Mouse (Mus musculus) cortical plate, adult 2 months (tissue): ENCODE data around the gene Epb41l3. TPM values are rescaled to one million over a fixed set of nuclear protein-coding genes. Genes with fewer than 3 reads are reported as not detected.
A peak's percentile ranks its signal among the peaks of the same experiment; 100 is the strongest.

Experiments used
- H3K27ac ChIP-seq: fragments of 200-500 bp; 2 replicates; pipeline ENCODE4 v1.5.1; 2012; ENCODE audit warnings: low read length, control low read depth, inconsistent platforms; ENCODE audit not compliant: insufficient read depth
- H3K4me1 ChIP-seq: fragments of 200-500 bp; 2 replicates; pipeline ENCODE4 v1.6.1; 2011; ENCODE audit warnings: low read length; ENCODE audit not compliant: control insufficient read depth, insufficient read depth
- H3K4me3 ChIP-seq: fragments of 200-500 bp; 2 replicates; pipeline ENCODE4 v1.5.1; 2011; ENCODE audit warnings: mild to moderate bottlenecking, low read length, control low read depth; ENCODE audit not compliant: insufficient read depth
- CTCF ChIP-seq: fragments of 200-500 bp; IDR thresholded peaks from 2 replicates; pipeline ENCODE4 v1.5.1; 2011; ENCODE audit warnings: mild to moderate bottlenecking, control low read depth, low read length; ENCODE audit not compliant: insufficient read depth; ENCODE audit errors: extremely low read depth
- POLR2A ChIP-seq: fragments of 200-500 bp; IDR thresholded peaks from 2 replicates; pipeline ENCODE4 v1.6.1; 2011; ENCODE audit warnings: mild to moderate bottlenecking, low read length, control low read depth; ENCODE audit not compliant: insufficient read depth; ENCODE audit errors: extremely low read depth
- polyA plus RNA-seq: library from polyadenylated mRNA; depleted of rRNA; stranded (reverse); fragments of >200 nt; gene quantifications from 2 replicates; pipeline ENCODE4 v1.2.3, GENCODE M21; 2012

Epb41l3 gene
- polyA plus RNA-seq, 1 experiment: 124 TPM

- no peak overlapping the region for H3K27ac ChIP-seq
- H3K4me3 ChIP-seq: no peak overlapping the region
- TF ChIP-seq CTCF: no peak
- no peak for TF ChIP-seq POLR2A
- H3K4me1 ChIP-seq: peaks cover 3% of the 10 kb centered on the region; the same call in 1 of the 2 replicates
Measured at GRCm38 (mm10) chr17:69229451-69229850, 154.0 kb downstream of the Epb41l3 start.

- TF ChIP-seq CTCF (no peak), POLR2A (no peak)
- Histone ChIP-seq H3K4me3 (no peak overlapping the region), H3K4me1 (peaks cover 3% of the 10 kb centered on the region; the same call in 1 of the 2 replicates), H3K27ac (no peak overlapping the region)
Measured at GRCm38 (mm10) chr17:69230131-69230621, 154.7 kb downstream of the Epb41l3 start.

GRCm38 (mm10) chr17:69231360-69231759 lies 155.9 kb downstream of the Epb41l3 start:
- TF ChIP-seq CTCF (no peak), POLR2A (no peak)
- Histone ChIP-seq H3K4me1 (peaks cover 3% of the 10 kb centered on the region; the same call in 1 of the 2 replicates), H3K4me3 (no peak overlapping the region), H3K27ac (no peak overlapping the region)

GRCm38 (mm10) chr17:69237172-69237571 lies 161.7 kb downstream of the Epb41l3 start:
- TF ChIP-seq CTCF: no peak
- TF ChIP-seq POLR2A: no peak
- no peak overlapping the region for H3K27ac ChIP-seq
- no peaks in the 10 kb centered on the region for H3K4me1 ChIP-seq
- H3K4me3 ChIP-seq: no peak overlapping the region

- Histone ChIP-seq H3K27ac (no peak overlapping the region), H3K4me3 (no peak overlapping the region), H3K4me1 (no peaks in the 10 kb centered on the region)
- TF ChIP-seq POLR2A: no peak
- no peak for TF ChIP-seq CTCF
Measured at GRCm38 (mm10) chr17:69238810-69239373, 163.4 kb downstream of the Epb41l3 start.

- TF ChIP-seq POLR2A: no peak
- no peak for TF ChIP-seq CTCF
- no peaks in the 10 kb centered on the region for H3K4me1 ChIP-seq
- H3K4me3 ChIP-seq: no peak overlapping the region
- H3K27ac ChIP-seq: no peak overlapping the region
Measured at GRCm38 (mm10) chr17:69239423-69239822, 163.9 kb downstream of the Epb41l3 start.

- TF ChIP-seq CTCF: no peak
- TF ChIP-seq POLR2A: no peak
- Histone ChIP-seq H3K4me1 (no peaks in the 10 kb centered on the region; the same call in 1 of the 2 replicates), H3K27ac (no peak overlapping the region), H3K4me3 (no peak overlapping the region)
Measured at GRCm38 (mm10) chr17:69255834-69256233, 180.4 kb downstream of the Epb41l3 start.

- Histone ChIP-seq H3K4me3 (no peak overlapping the region), H3K4me1 (no peaks in the 10 kb centered on the region; the same call in 1 of the 2 replicates)
Measured at GRCm38 (mm10) chr17:69256441-69256840, 181.0 kb downstream of the Epb41l3 start.

GRCm38 (mm10) chr17:69263810-69264565 lies 188.5 kb downstream of the Epb41l3 start:
- Histone ChIP-seq H3K4me3 (no peak overlapping the region), H3K27ac (0 out of 2 replicates have a peak overlapping the region, but pooled peaks have one; percentile 2), H3K4me1 (no peaks in the 10 kb centered on the region; the same call in 1 of the 2 replicates)
- no peak for TF ChIP-seq CTCF
- no peak for TF ChIP-seq POLR2A

More at GRCm38 (mm10) chr17:69256441-69256840, 181.0 kb downstream of the Epb41l3 start:
- TF ChIP-seq POLR2A (no peak), CTCF (0 out of 2 replicates have a peak, but pooled peaks have one; percentile 25)
- H3K27ac ChIP-seq: no peak overlapping the region

- H3K4me1 ChIP-seq: no peaks in the 10 kb centered on the region; the same call in 1 of the 2 replicates
- no peak for TF ChIP-seq POLR2A
- no peak for TF ChIP-seq CTCF
- no peak overlapping the region for H3K4me3 ChIP-seq
- H3K27ac ChIP-seq: no peak overlapping the region
Measured at GRCm38 (mm10) chr17:69265171-69265570, 189.7 kb downstream of the Epb41l3 start.
